ENCODE assay signal across 27 mouse cellular contexts in genomic region chr6:29777238-29777555, GRCm38 (mm10). TPM values are rescaled to one million over a fixed set of nuclear protein-coding genes. Genes with fewer than 3 reads are reported as not detected.
DNase-seq lines count a peak whose midpoint lies in the region; ATAC-seq and TF ChIP-seq lines count a peak whose summit lies in the region.
"Had no signal": no experiment of that assay in that cellular context is flagged by ENCODE, and none has a peak within 500 bp of the region (broad histone marks: within the 10 kb centered on the region; RNA-seq: fewer than 3 reads in every experiment).

No protein-coding gene starts in this region.

- TF ChIP-seq EP300 in liver, postnatal 0 days (IDR thresholded peaks at IDR 0.05; ENCODE audit: low read depth), result no peak

- no peak for ATAC-seq in liver, embryonic 12.5 days
- ATAC-seq in liver, postnatal 0 days, result no peak
- ATAC-seq: forebrain, embryonic 15.5 days; intestine, postnatal 0 days had no signal

- TF ChIP-seq CTCF in kidney, adult 2 months (conservative IDR thresholded peaks at IDR 0.05; ENCODE audit: insufficient read depth, insufficient read length, low read depth, low read length), result no peak
- TF ChIP-seq CTCF in liver, postnatal 0 days (IDR thresholded peaks at IDR 0.05; ENCODE audit: low read depth), result no peak

- no peaks in the 10 kb centered on the region for H3K9me3 ChIP-seq in liver, embryonic 12.5 days (replicated peaks)
- H3K9me3 ChIP-seq in liver, postnatal 0 days (ENCODE audit: low read length), result no peaks in the 10 kb centered on the region
- H3K9me3 ChIP-seq: embryonic facial prominence, embryonic 13.5 days; forebrain, embryonic 10.5 days; forebrain, embryonic 15.5 days; heart, embryonic 12.5 days; hindbrain, embryonic 13.5 days; liver, embryonic 15.5 days; lung, embryonic 15.5 days; midbrain, embryonic 10.5 days; neural tube, embryonic 12.5 days; stomach, embryonic 15.5 days had no signal

- peak overlapping the region; percentile 31; the same call in 1 of the 2 replicates for H3K9ac ChIP-seq in liver, embryonic 12.5 days
- no peak overlapping the region for H3K9ac ChIP-seq in liver, postnatal 0 days (replicated peaks)
- H3K9ac ChIP-seq: embryonic facial prominence, embryonic 13.5 days; forebrain, embryonic 15.5 days; heart, embryonic 12.5 days; hindbrain, embryonic 13.5 days; liver, embryonic 15.5 days; lung, embryonic 15.5 days; neural tube, embryonic 12.5 days; stomach, embryonic 15.5 days had no signal

- DNase-seq in kidney, adult 2 months, result peak; percentile 75
- no peak for DNase-seq in kidney, adult 18-20 months
- no peak for DNase-seq in liver, postnatal 0 days
- peak; percentile 55 for DNase-seq in ZHBTc4 (ENCODE audit: low read depth, low spot score)
- DNase-seq in thymus, postnatal 25 days, result no peak
- no peak for DNase-seq in left cerebral cortex, adult 11 months (ENCODE audit: low spot score)
- DNase-seq: adrenal gland, postnatal 10 days; cerebellum, adult 11 months; cerebellum, adult 9-11 months; embryo, embryonic 11 days; heart, adult 2 months; heart, postnatal 4 days; layer of hippocampus, adult 9-11 months; liver had no signal

- no peak overlapping the region for H3K4me3 ChIP-seq in kidney, adult 2 months (ENCODE audit: insufficient read depth, low read depth, low read length)
- no peak overlapping the region for H3K4me3 ChIP-seq in liver, embryonic 12.5 days
- no peak overlapping the region for H3K4me3 ChIP-seq in liver, postnatal 0 days (ENCODE audit: low read depth, low read length)
- H3K4me3 ChIP-seq: embryonic facial prominence, embryonic 13.5 days; forebrain, embryonic 10.5 days; forebrain, embryonic 15.5 days; heart, adult 2 months; heart, embryonic 12.5 days; hindbrain, embryonic 13.5 days; liver, embryonic 15.5 days; lung, embryonic 15.5 days; midbrain, embryonic 10.5 days; myocyte; neural tube, embryonic 12.5 days; stomach, embryonic 15.5 days had no signal

- H3K36me3 ChIP-seq in kidney, adult 2 months (ENCODE audit: control insufficient read depth, insufficient read depth, low read length), result no peaks in the 10 kb centered on the region; the same call in 1 of the 2 replicates
- H3K36me3 ChIP-seq in liver, embryonic 12.5 days, result no peaks in the 10 kb centered on the region
- H3K36me3 ChIP-seq in liver, postnatal 0 days (replicated peaks; ENCODE audit: insufficient read depth, low read length), result no peaks in the 10 kb centered on the region
- H3K36me3 ChIP-seq: embryonic facial prominence, embryonic 13.5 days; forebrain, embryonic 15.5 days; heart, embryonic 12.5 days; hindbrain, embryonic 13.5 days; liver, embryonic 15.5 days; lung, embryonic 15.5 days; neural tube, embryonic 12.5 days; stomach, embryonic 15.5 days had no signal

- WGBS in kidney, adult 2 months, result 38% methylated on average over 3 of the region's 3 CpGs
- WGBS in liver, embryonic 12.5 days (ENCODE audit: insufficient replicate concordance), result 78% methylated on average over 3 of the region's 3 CpGs
- WGBS in liver, postnatal 0 days (ENCODE audit: insufficient replicate concordance), result 80% methylated on average over 3 of the region's 3 CpGs

- peaks cover 5% of the 10 kb centered on the region; the same call in 1 of the 2 replicates for H3K4me1 ChIP-seq in kidney, adult 2 months (ENCODE audit: control insufficient read depth, insufficient read depth, low read length)
- peaks cover 32% of the 10 kb centered on the region for H3K4me1 ChIP-seq in liver, embryonic 12.5 days
- peaks cover 5% of the 10 kb centered on the region for H3K4me1 ChIP-seq in liver, postnatal 0 days (ENCODE audit: insufficient read depth)
- H3K4me1 ChIP-seq: embryonic facial prominence, embryonic 13.5 days; forebrain, embryonic 10.5 days; forebrain, embryonic 15.5 days; lung, embryonic 15.5 days; midbrain, embryonic 10.5 days; neural tube, embryonic 12.5 days; stomach, embryonic 15.5 days had no signal

- H3K27ac ChIP-seq in kidney, adult 2 months (ENCODE audit: insufficient read depth, low read depth, low read length), result 0 out of 2 replicates have a peak overlapping the region, but pooled peaks have one; percentile 3
- H3K27ac ChIP-seq in liver, embryonic 12.5 days, result no peak overlapping the region
- H3K27ac ChIP-seq in liver, postnatal 0 days (ENCODE audit: low read depth), result no peak overlapping the region
- H3K27ac ChIP-seq: embryonic facial prominence, embryonic 13.5 days; forebrain, embryonic 10.5 days; forebrain, embryonic 15.5 days; heart, adult 2 months; hindbrain, embryonic 13.5 days; liver, embryonic 15.5 days; lung, embryonic 15.5 days; midbrain, embryonic 10.5 days; neural tube, embryonic 12.5 days; stomach, embryonic 15.5 days had no signal

- no peak for TF ChIP-seq POLR2A in kidney, adult 2 months (IDR thresholded peaks at IDR 0.05; ENCODE audit: low read depth, low read length)

- no peak overlapping the region for H3K4me2 ChIP-seq in liver, embryonic 12.5 days
- H3K4me2 ChIP-seq in liver, postnatal 0 days (ENCODE audit: low read depth, low read length), result no peak overlapping the region
- H3K4me2 ChIP-seq: embryonic facial prominence, embryonic 13.5 days; forebrain, embryonic 15.5 days; heart, embryonic 12.5 days; hindbrain, embryonic 13.5 days; liver, embryonic 15.5 days; lung, embryonic 15.5 days; neural tube, embryonic 12.5 days; stomach, embryonic 15.5 days had no signal

- H3K27me3 ChIP-seq in kidney, adult 2 months (replicated peaks; ENCODE audit: control insufficient read depth, insufficient read depth, low read length), result no peaks in the 10 kb centered on the region
- no peaks in the 10 kb centered on the region for H3K27me3 ChIP-seq in liver, embryonic 12.5 days (replicated peaks)
- no peaks in the 10 kb centered on the region for H3K27me3 ChIP-seq in liver, postnatal 0 days (ENCODE audit: insufficient read depth, low read length)
- H3K27me3 ChIP-seq: embryonic facial prominence, embryonic 13.5 days; forebrain, embryonic 15.5 days; heart, embryonic 12.5 days; hindbrain, embryonic 13.5 days; liver, embryonic 15.5 days; lung, embryonic 15.5 days; neural tube, embryonic 12.5 days; stomach, embryonic 15.5 days had no signal

RNA-seq across cellular contexts. Expression of gene Ahcyl2, which starts 9.4 kb away (rescaled TPM):
- polyA plus RNA-seq in kidney, adult 2 months (2012; rRNA removed), result 107 and 122 TPM in 2 replicates
- polyA plus RNA-seq in liver, embryonic 12.5 days (2016; fragmentation: Nextera tagmentation; extraction: Ambion mirVana), result 8.6 and 10.2 TPM in 2 replicates
- polyA plus RNA-seq in liver, postnatal 0 days (2015; fragmentation: Nextera tagmentation; extraction: Ambion mirVana), result 2.0 TPM in 2 replicates

RNA-seq across cellular contexts. Expression of gene Smo, which starts 41.9 kb away (rescaled TPM):
- 53.4 and 59.5 TPM in 2 replicates for polyA plus RNA-seq in kidney, adult 2 months (2012; rRNA removed)
- polyA plus RNA-seq in liver, embryonic 12.5 days (2016; fragmentation: Nextera tagmentation; extraction: Ambion mirVana), result 10.4 and 11.1 TPM in 2 replicates
- 2.2 and 2.5 TPM in 2 replicates for polyA plus RNA-seq in liver, postnatal 0 days (2015; fragmentation: Nextera tagmentation; extraction: Ambion mirVana)

Comparison
In these comparisons a context has a peak if more than half of its experiments do, and no peak if none do; other contexts are left out.
1. DNase-seq: peak in kidney, adult 2 months (single experiment) and ZHBTc4 (single experiment); none in kidney, adult 18-20 months (single experiment), liver, postnatal 0 days (single experiment), thymus, postnatal 25 days (single experiment) and left cerebral cortex, adult 11 months (single experiment).